In the genomic region with DNA sequence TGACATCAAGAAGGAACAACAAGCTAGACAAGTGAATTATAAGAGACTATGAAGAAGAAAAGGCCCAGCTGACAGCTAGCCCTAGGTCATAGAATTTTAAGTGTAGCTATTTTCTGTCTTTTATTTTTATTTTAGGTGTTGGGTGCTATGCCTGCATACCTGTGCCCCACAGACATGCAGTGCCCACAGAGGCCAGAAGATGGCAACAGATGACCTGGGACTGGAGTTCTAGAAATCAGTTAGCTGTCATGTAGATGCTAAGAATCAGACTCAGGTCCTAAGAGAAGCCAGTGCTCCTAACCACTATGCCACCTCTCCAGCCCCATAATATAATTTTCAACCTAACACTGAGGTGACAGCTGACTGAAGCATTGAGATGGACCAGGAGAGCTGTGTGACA, we compare ENCODE assay signal across 12 mouse cellular contexts.
DNase-seq lines count a peak whose midpoint lies in the region; ATAC-seq and TF ChIP-seq lines count a peak whose summit lies in the region.
"Had no signal": no experiment of that assay in that cellular context is flagged by ENCODE, and none has a peak within 500 bp of the region (broad histone marks: within the 10 kb centered on the region; RNA-seq: fewer than 3 reads in every experiment).

No protein-coding gene starts in this region.

- ATAC-seq in midbrain, postnatal 0 days (ENCODE audit: low FRiP score), result no peak
- ATAC-seq in midbrain, embryonic 11.5 days (ENCODE audit: low FRiP score), result no peak
- ATAC-seq in stomach, postnatal 0 days (ENCODE audit: low FRiP score, low TSS enrichment), result no peak
- ATAC-seq in hindbrain, postnatal 0 days, result no peak
- ATAC-seq: midbrain, embryonic 15.5 days had no signal

- H3K4me1 ChIP-seq in kidney, adult 2 months (ENCODE audit: control insufficient read depth, insufficient read depth, low read length), result 0 out of 2 replicates have a peak, but pooled peaks cover 3% of the 10 kb centered on the region
- H3K4me1 ChIP-seq in midbrain, postnatal 0 days (ENCODE audit: insufficient read depth, low read length), result no peaks in the 10 kb centered on the region
- H3K4me1 ChIP-seq in midbrain, embryonic 11.5 days (ENCODE audit: control insufficient read depth, insufficient read depth, low read length), result no peaks in the 10 kb centered on the region
- no peaks in the 10 kb centered on the region for H3K4me1 ChIP-seq in MEL (ENCODE audit: control insufficient read depth in 1 of 2, insufficient read depth in 2 of 2, low read length in 2 of 2)
- H3K4me1 ChIP-seq in stomach, postnatal 0 days (replicated peaks; ENCODE audit: control insufficient read depth, insufficient read depth), result no peaks in the 10 kb centered on the region
- H3K4me1 ChIP-seq in hindbrain, postnatal 0 days (ENCODE audit: insufficient read depth, low read length), result no peaks in the 10 kb centered on the region
- H3K4me1 ChIP-seq: hindbrain, embryonic 15.5 days; midbrain, embryonic 15.5 days; neural tube, embryonic 12.5 days had no signal

- H3K4me2 ChIP-seq in midbrain, postnatal 0 days (ENCODE audit: low read depth, low read length, poor library complexity, severe bottlenecking), result no peak overlapping the region
- no peak overlapping the region for H3K4me2 ChIP-seq in midbrain, embryonic 11.5 days
- no peak overlapping the region for H3K4me2 ChIP-seq in stomach, postnatal 0 days (replicated peaks; ENCODE audit: low read depth)
- H3K4me2 ChIP-seq in hindbrain, postnatal 0 days (ENCODE audit: low read depth, low read length), result no peak overlapping the region
- H3K4me2 ChIP-seq: hindbrain, embryonic 15.5 days; midbrain, embryonic 15.5 days; neural tube, embryonic 12.5 days had no signal

- no peak overlapping the region for H3K9ac ChIP-seq in midbrain, postnatal 0 days (replicated peaks; ENCODE audit: low read length, poor library complexity, severe bottlenecking)
- H3K9ac ChIP-seq in midbrain, embryonic 11.5 days (ENCODE audit: low read length), result no peak overlapping the region
- H3K9ac ChIP-seq in MEL (ENCODE audit: control insufficient read depth, low read depth, low read length, poor library complexity, severe bottlenecking), result no peak overlapping the region
- H3K9ac ChIP-seq in stomach, postnatal 0 days (ENCODE audit: low read length), result no peak overlapping the region
- H3K9ac ChIP-seq in hindbrain, postnatal 0 days (replicated peaks; ENCODE audit: low read length), result no peak overlapping the region
- H3K9ac ChIP-seq: hindbrain, embryonic 15.5 days; midbrain, embryonic 15.5 days; neural tube, embryonic 12.5 days had no signal

- peak; percentile 58 for TF ChIP-seq CTCF in kidney, adult 2 months (conservative IDR thresholded peaks at IDR 0.05; ENCODE audit: insufficient read depth, insufficient read length, low read depth, low read length)
- TF ChIP-seq CTCF in midbrain, postnatal 0 days (IDR thresholded peaks at IDR 0.05), result peak; percentile 17; the same call in 1 of the 2 replicates
- peak; percentile 33 to 56 (median 49) for TF ChIP-seq CTCF in MEL (IDR thresholded peaks at IDR 0.05 in 2 of 3, conservative IDR thresholded peaks at IDR 0.05 in 1 of 3; ENCODE audit: control insufficient read depth in 1 of 3, insufficient read depth in 1 of 3, low read depth in 2 of 3, low read length in 3 of 3, poor library complexity in 1 of 3, severe bottlenecking in 1 of 3)
- peak; percentile 50 for TF ChIP-seq CTCF in stomach, postnatal 0 days (IDR thresholded peaks at IDR 0.05; ENCODE audit: low read depth)
- no peak for TF ChIP-seq CTCF in hindbrain, postnatal 0 days (IDR thresholded peaks at IDR 0.05; ENCODE audit: low read depth)

- no peaks in the 10 kb centered on the region for H3K9me3 ChIP-seq in midbrain, postnatal 0 days (ENCODE audit: low read length)
- H3K9me3 ChIP-seq in midbrain, embryonic 11.5 days (ENCODE audit: control insufficient read depth, low read length), result no peaks in the 10 kb centered on the region
- no peaks in the 10 kb centered on the region for H3K9me3 ChIP-seq in MEL (replicated peaks; ENCODE audit: insufficient read depth, low read length)
- H3K9me3 ChIP-seq in stomach, postnatal 0 days (ENCODE audit: control insufficient read depth, low read length), result no peaks in the 10 kb centered on the region
- no peaks in the 10 kb centered on the region for H3K9me3 ChIP-seq in hindbrain, postnatal 0 days (ENCODE audit: low read length)
- H3K9me3 ChIP-seq: hindbrain, embryonic 15.5 days; midbrain, embryonic 15.5 days; neural tube, embryonic 12.5 days had no signal

- peak; percentile 65 for TF ChIP-seq RAD21 in MEL (IDR thresholded peaks at IDR 0.05; ENCODE audit: low read depth, low read length)

- no peak for TF ChIP-seq POLR2A in kidney, adult 2 months (IDR thresholded peaks at IDR 0.05; ENCODE audit: low read depth, low read length)
- TF ChIP-seq POLR2A in MEL (IDR thresholded peaks at IDR 0.05; ENCODE audit: control insufficient read depth in 1 of 2, insufficient read depth in 1 of 2, low read depth in 1 of 2, low read length in 2 of 2, poor library complexity in 1 of 2), result no peak

- no peak for TF ChIP-seq EP300 in MEL (IDR thresholded peaks at IDR 0.05; ENCODE audit: low read depth in 1 of 2, low read length in 2 of 2)
- TF ChIP-seq EP300 in stomach, postnatal 0 days (optimal IDR thresholded peaks at IDR 0.05), result no peak

- no peaks in the 10 kb centered on the region for H3K36me3 ChIP-seq in kidney, adult 2 months (ENCODE audit: control insufficient read depth, insufficient read depth, low read length)
- H3K36me3 ChIP-seq in midbrain, postnatal 0 days (ENCODE audit: insufficient read depth, low read length), result no peaks in the 10 kb centered on the region
- no peaks in the 10 kb centered on the region for H3K36me3 ChIP-seq in midbrain, embryonic 11.5 days (ENCODE audit: control insufficient read depth, insufficient read depth, low read length)
- H3K36me3 ChIP-seq in MEL (ENCODE audit: control insufficient read depth in 1 of 2, insufficient read depth in 2 of 2, low read length in 2 of 2), result no peaks in the 10 kb centered on the region
- H3K36me3 ChIP-seq in stomach, postnatal 0 days (ENCODE audit: control insufficient read depth, insufficient read depth, low read length), result no peaks in the 10 kb centered on the region
- H3K36me3 ChIP-seq in hindbrain, postnatal 0 days (ENCODE audit: insufficient read depth, low read length), result no peaks in the 10 kb centered on the region
- H3K36me3 ChIP-seq: hindbrain, embryonic 15.5 days; midbrain, embryonic 15.5 days; neural tube, embryonic 12.5 days had no signal

- H3K4me3 ChIP-seq in kidney, adult 2 months (ENCODE audit: insufficient read depth, low read depth, low read length), result no peak overlapping the region
- H3K4me3 ChIP-seq in midbrain, postnatal 0 days (ENCODE audit: low read depth, low read length), result no peak overlapping the region
- no peak overlapping the region for H3K4me3 ChIP-seq in midbrain, embryonic 11.5 days (ENCODE audit: low read depth, low read length)
- H3K4me3 ChIP-seq in MEL (ENCODE audit: control insufficient read depth in 1 of 2, insufficient read depth in 1 of 2, low read depth in 2 of 2, low read length in 2 of 2), result no peak overlapping the region
- H3K4me3 ChIP-seq in stomach, postnatal 0 days (ENCODE audit: low read depth, low read length), result no peak overlapping the region
- H3K4me3 ChIP-seq in hindbrain, postnatal 0 days (ENCODE audit: low read length), result no peak overlapping the region
- H3K4me3 ChIP-seq: hindbrain, embryonic 15.5 days; midbrain, embryonic 15.5 days; neural tube, embryonic 12.5 days had no signal

- DNase-seq in kidney, adult 2 months, result peak; percentile 17
- no peak for DNase-seq in kidney, adult 11 months
- no peak for DNase-seq in midbrain, postnatal 0 days (ENCODE audit: low spot score)
- DNase-seq in midbrain, embryonic 11.5 days (ENCODE audit: low spot score, missing footprints), result no peak
- peak; percentile 17 for DNase-seq in MEL (ENCODE audit: low read depth, low spot score)
- no peak for DNase-seq in stomach, postnatal 0 days (ENCODE audit: low spot score)
- DNase-seq in hindbrain, postnatal 0 days (ENCODE audit: low spot score), result no peak
- DNase-seq: lung, postnatal 4 days; right cerebral cortex, postnatal 4 days had no signal

- no peaks in the 10 kb centered on the region for H3K27me3 ChIP-seq in kidney, adult 2 months (replicated peaks; ENCODE audit: control insufficient read depth, insufficient read depth, low read length)
- no peaks in the 10 kb centered on the region for H3K27me3 ChIP-seq in midbrain, postnatal 0 days (ENCODE audit: insufficient read depth, low read length)
- H3K27me3 ChIP-seq in midbrain, embryonic 11.5 days (ENCODE audit: control insufficient read depth, insufficient read depth, low read length), result no peaks in the 10 kb centered on the region
- no peaks in the 10 kb centered on the region for H3K27me3 ChIP-seq in MEL (ENCODE audit: control insufficient read depth in 1 of 2, insufficient read depth in 2 of 2, low read length in 2 of 2)
- H3K27me3 ChIP-seq in stomach, postnatal 0 days (ENCODE audit: control insufficient read depth, insufficient read depth, low read length), result no peaks in the 10 kb centered on the region
- no peaks in the 10 kb centered on the region for H3K27me3 ChIP-seq in hindbrain, postnatal 0 days (ENCODE audit: insufficient read depth, low read length)
- H3K27me3 ChIP-seq: hindbrain, embryonic 15.5 days; midbrain, embryonic 15.5 days; neural tube, embryonic 12.5 days had no signal

- H3K79me2 ChIP-seq in MEL (ENCODE audit: control insufficient read depth, insufficient read depth, low read length, poor library complexity), result no peaks in the 10 kb centered on the region

- H3K27ac ChIP-seq in kidney, adult 2 months (ENCODE audit: insufficient read depth, low read depth, low read length), result no peak overlapping the region
- H3K27ac ChIP-seq in midbrain, postnatal 0 days (ENCODE audit: low read depth, low read length), result no peak overlapping the region
- H3K27ac ChIP-seq in midbrain, embryonic 11.5 days (ENCODE audit: low read depth, low read length), result no peak overlapping the region
- H3K27ac ChIP-seq in MEL (ENCODE audit: control insufficient read depth, low read depth, low read length), result no peak overlapping the region
- H3K27ac ChIP-seq in stomach, postnatal 0 days (replicated peaks), result no peak overlapping the region
- H3K27ac ChIP-seq in hindbrain, postnatal 0 days, result no peak overlapping the region
- H3K27ac ChIP-seq: hindbrain, embryonic 15.5 days; midbrain, embryonic 15.5 days; neural tube, embryonic 12.5 days had no signal

TF ChIP-seq in MEL, 35 proteins besides CTCF, POLR2A, EP300 and RAD21:
- TF ChIP-seq ZC3H11A (IDR thresholded peaks at IDR 0.05; ENCODE audit: low read depth, low read length) (peak; percentile 31), RCOR1 (IDR thresholded peaks at IDR 0.05; ENCODE audit: low read depth, low read length) (no peak), CHD2 (IDR thresholded peaks at IDR 0.05; ENCODE audit: low read length) (no peak), SMC3 (IDR thresholded peaks at IDR 0.05; ENCODE audit: low read depth, low read length) (peak; percentile 62)

Comparison
In these comparisons a context has a peak if more than half of its experiments do, and no peak if none do; other contexts are left out.
1. DNase-seq: peak in kidney, adult 2 months (single experiment) and MEL (single experiment); none in kidney, adult 11 months (single experiment), midbrain, postnatal 0 days (single experiment), midbrain, embryonic 11.5 days (single experiment), stomach, postnatal 0 days (single experiment) and hindbrain, postnatal 0 days (single experiment).